Mouse (Mus musculus): Measurements from ENCODE around the gene Bmt2. TPM values are rescaled to one million over a fixed set of nuclear protein-coding genes. Genes with fewer than 3 reads are reported as not detected.
A peak's percentile ranks its signal among the peaks of the same experiment; 100 is the strongest.

Bmt2 gene
- polyA plus RNA-seq, 1 experiment = 0.77 TPM

DNA sequence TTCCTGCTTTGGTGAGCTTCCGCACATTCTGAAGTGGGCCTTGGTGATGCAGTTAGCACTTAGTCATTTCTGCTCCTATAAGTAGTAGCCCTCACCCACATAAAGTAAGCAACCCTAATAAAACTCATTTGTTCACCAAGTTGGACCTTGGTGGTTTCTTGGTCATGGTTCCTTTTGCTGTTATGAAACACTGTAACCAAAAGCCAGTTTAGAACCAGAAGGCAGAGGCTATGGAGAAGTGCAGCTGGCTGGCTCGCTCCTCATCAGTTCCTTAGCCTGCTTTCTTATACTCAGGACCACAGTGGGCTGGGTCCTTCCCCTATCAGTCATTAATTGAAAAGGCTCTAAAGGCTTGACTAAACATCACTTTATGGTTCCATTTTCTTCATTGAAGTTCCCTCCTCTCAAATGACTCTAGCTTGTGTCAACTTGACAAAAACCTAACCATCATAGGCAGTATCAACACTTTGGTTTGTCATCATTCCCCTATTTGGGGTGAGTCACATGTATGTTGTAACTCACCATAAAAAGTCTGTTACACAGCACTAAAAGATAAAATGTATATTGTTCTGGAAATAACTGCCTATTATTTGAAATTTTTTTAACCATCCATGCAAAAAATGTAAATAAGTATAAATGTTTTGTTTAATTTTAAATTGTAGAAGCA lies 6.3 kb upstream of the Bmt2 start:
- Histone ChIP-seq H3K27me3 (ENCODE audit: control insufficient read depth, insufficient read depth, low read length) (no peaks in the 10 kb centered on the region), H3K36me3 (ENCODE audit: control insufficient read depth, insufficient read depth, low read length) (no peaks in the 10 kb centered on the region), H3K27ac (ENCODE audit: insufficient read depth, low read depth, low read length) (no peak overlapping the region), H3K4me1 (ENCODE audit: control insufficient read depth, insufficient read depth, insufficient read length, low read length) (no peaks in the 10 kb centered on the region), H3K4me3 (ENCODE audit: low read depth, low read length) (no peak overlapping the region)
- TF ChIP-seq CTCF (IDR thresholded peaks at IDR 0.05; ENCODE audit: extremely low read depth, insufficient read length, insufficient replicate concordance, low read depth, low read length) = no peak
- TF ChIP-seq POLR2A (IDR thresholded peaks at IDR 0.05; ENCODE audit: low read depth, low read length) = no peak
- WGBS = 99% methylated on average over 2 of the region's 2 CpGs

- peaks cover 2% of the 10 kb centered on the region; the same call in 1 of the 2 replicates for H3K4me1 ChIP-seq (ENCODE audit: control insufficient read depth, insufficient read depth, insufficient read length, low read length)
- peak overlapping the region; percentile 67 for H3K4me3 ChIP-seq (ENCODE audit: low read depth, low read length)
- WGBS = 22% methylated on average over 5 of the region's 5 CpGs
- H3K27ac ChIP-seq (ENCODE audit: insufficient read depth, low read depth, low read length) = no peak overlapping the region
- H3K36me3 ChIP-seq (ENCODE audit: control insufficient read depth, insufficient read depth, low read length) = no peaks in the 10 kb centered on the region
- no peaks in the 10 kb centered on the region for H3K27me3 ChIP-seq (ENCODE audit: control insufficient read depth, insufficient read depth, low read length)
- no peak for TF ChIP-seq CTCF (IDR thresholded peaks at IDR 0.05; ENCODE audit: extremely low read depth, insufficient read length, insufficient replicate concordance, low read depth, low read length)
- TF ChIP-seq POLR2A (IDR thresholded peaks at IDR 0.05; ENCODE audit: low read depth, low read length) = no peak
Measured at GRCm38 (mm10) chr6:13678349-13678748, 583 bp upstream of the Bmt2 start.

- WGBS = under 1% methylated on average over 43 of the region's 43 CpGs
- Histone ChIP-seq H3K27me3 (ENCODE audit: control insufficient read depth, insufficient read depth, low read length) (no peaks in the 10 kb centered on the region), H3K27ac (ENCODE audit: insufficient read depth, low read depth, low read length) (peak overlapping the region; percentile 42; the same call in 1 of the 2 replicates), H3K36me3 (ENCODE audit: control insufficient read depth, insufficient read depth, low read length) (no peaks in the 10 kb centered on the region), H3K4me3 (ENCODE audit: low read depth, low read length) (peak overlapping the region; percentile 87), H3K4me1 (ENCODE audit: control insufficient read depth, insufficient read depth, insufficient read length, low read length) (peaks cover 2% of the 10 kb centered on the region; the same call in 1 of the 2 replicates)
- TF ChIP-seq CTCF (IDR thresholded peaks at IDR 0.05; ENCODE audit: extremely low read depth, insufficient read length, insufficient replicate concordance, low read depth, low read length) (no peak), POLR2A (IDR thresholded peaks at IDR 0.05; ENCODE audit: low read depth, low read length) (no peak)
Measured at GRCm38 (mm10) chr6:13677141-13677761, 515 bp downstream of the Bmt2 start.

- Histone ChIP-seq H3K27me3 (ENCODE audit: control insufficient read depth, insufficient read depth, low read length) (no peaks in the 10 kb centered on the region), H3K4me3 (ENCODE audit: low read depth, low read length) (no peak overlapping the region)
- no peak for TF ChIP-seq POLR2A (IDR thresholded peaks at IDR 0.05; ENCODE audit: low read depth, low read length)
- TF ChIP-seq CTCF (IDR thresholded peaks at IDR 0.05; ENCODE audit: extremely low read depth, insufficient read length, insufficient replicate concordance, low read depth, low read length) = no peak
Measured at GRCm38 (mm10) chr6:13676196-13676595, 1.6 kb downstream of the Bmt2 start.

DNA sequence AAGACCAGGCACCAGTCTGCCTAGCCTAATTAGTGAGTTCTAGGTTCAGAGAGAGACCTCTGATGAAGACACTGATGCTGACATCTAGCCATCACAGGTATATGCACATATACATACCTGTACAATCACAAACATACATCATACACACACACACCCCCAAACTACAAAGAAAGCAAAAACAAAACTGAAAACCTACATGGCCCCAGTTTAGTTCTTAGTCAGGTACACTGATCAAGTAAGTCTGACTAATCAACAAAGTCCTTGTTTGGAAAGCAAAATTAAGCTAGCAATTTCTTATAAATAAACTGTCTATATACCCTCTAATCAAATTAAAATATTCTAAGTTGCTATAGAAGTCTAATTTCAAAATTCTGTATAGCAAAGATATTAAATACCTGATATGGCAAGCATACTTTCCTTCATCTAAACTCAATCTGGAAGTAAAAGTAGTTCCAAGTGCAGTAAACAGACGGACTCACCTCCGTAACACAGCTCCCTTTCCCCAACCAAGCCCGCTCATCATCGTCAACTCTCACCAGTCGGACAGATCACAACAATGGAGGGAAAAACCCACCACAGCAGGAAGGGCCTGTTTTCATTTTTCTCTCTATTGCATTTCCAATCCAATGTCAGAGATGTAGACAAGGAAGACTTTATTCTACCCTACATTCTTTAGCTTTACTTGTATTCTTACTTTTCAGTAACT lies 3.0 kb downstream of the Bmt2 start:
- Histone ChIP-seq H3K4me1 (ENCODE audit: control insufficient read depth, insufficient read depth, insufficient read length, low read length) (peaks cover 2% of the 10 kb centered on the region; the same call in 1 of the 2 replicates), H3K36me3 (ENCODE audit: control insufficient read depth, insufficient read depth, low read length) (no peaks in the 10 kb centered on the region), H3K27ac (ENCODE audit: insufficient read depth, low read depth, low read length) (no peak overlapping the region), H3K4me3 (ENCODE audit: low read depth, low read length) (no peak overlapping the region), H3K27me3 (ENCODE audit: control insufficient read depth, insufficient read depth, low read length) (no peaks in the 10 kb centered on the region)
- TF ChIP-seq CTCF (IDR thresholded peaks at IDR 0.05; ENCODE audit: extremely low read depth, insufficient read length, insufficient replicate concordance, low read depth, low read length) = no peak
- no peak for TF ChIP-seq POLR2A (IDR thresholded peaks at IDR 0.05; ENCODE audit: low read depth, low read length)
- 92% methylated on average over 5 of the region's 5 CpGs for WGBS

More at GRCm38 (mm10) chr6:13676196-13676595, 1.6 kb downstream of the Bmt2 start:
- Histone ChIP-seq H3K36me3 (ENCODE audit: control insufficient read depth, insufficient read depth, low read length) (no peaks in the 10 kb centered on the region), H3K27ac (ENCODE audit: insufficient read depth, low read depth, low read length) (no peak overlapping the region), H3K4me1 (ENCODE audit: control insufficient read depth, insufficient read depth, insufficient read length, low read length) (peaks cover 2% of the 10 kb centered on the region; the same call in 1 of the 2 replicates)

DNA sequence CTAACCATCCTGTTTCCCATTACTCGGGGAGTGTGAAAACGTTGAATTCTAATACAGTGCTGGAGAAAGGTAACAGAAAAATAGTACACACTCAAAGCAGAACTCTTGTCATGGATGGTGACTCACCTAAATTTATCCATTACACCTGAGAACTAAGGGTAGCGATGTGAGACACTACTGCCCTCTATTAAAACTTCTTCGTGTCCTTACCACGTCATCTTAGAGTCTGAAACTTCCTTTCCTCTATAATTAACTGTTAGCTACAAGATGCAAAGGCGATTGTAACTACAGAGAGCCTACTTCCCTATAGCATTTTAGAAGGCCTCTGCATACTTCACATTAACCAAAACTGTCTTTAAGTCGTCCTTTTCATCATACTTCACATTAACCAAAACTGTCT lies 12.1 kb downstream of the Bmt2 start:
- H3K36me3 ChIP-seq (ENCODE audit: control insufficient read depth, insufficient read depth, low read length) = peaks cover 8% of the 10 kb centered on the region
- H3K27me3 ChIP-seq (ENCODE audit: control insufficient read depth, insufficient read depth, low read length) = no peaks in the 10 kb centered on the region
- no peak overlapping the region for H3K27ac ChIP-seq (ENCODE audit: insufficient read depth, low read depth, low read length)
- no peak for TF ChIP-seq CTCF (IDR thresholded peaks at IDR 0.05; ENCODE audit: extremely low read depth, insufficient read length, insufficient replicate concordance, low read depth, low read length)
- TF ChIP-seq POLR2A (IDR thresholded peaks at IDR 0.05; ENCODE audit: low read depth, low read length) = no peak
- no peaks in the 10 kb centered on the region for H3K4me1 ChIP-seq (ENCODE audit: control insufficient read depth, insufficient read depth, insufficient read length, low read length)
- 80% methylated on average over 7 of the region's 7 CpGs for WGBS
- H3K4me3 ChIP-seq (ENCODE audit: low read depth, low read length) = no peak overlapping the region

DNA sequence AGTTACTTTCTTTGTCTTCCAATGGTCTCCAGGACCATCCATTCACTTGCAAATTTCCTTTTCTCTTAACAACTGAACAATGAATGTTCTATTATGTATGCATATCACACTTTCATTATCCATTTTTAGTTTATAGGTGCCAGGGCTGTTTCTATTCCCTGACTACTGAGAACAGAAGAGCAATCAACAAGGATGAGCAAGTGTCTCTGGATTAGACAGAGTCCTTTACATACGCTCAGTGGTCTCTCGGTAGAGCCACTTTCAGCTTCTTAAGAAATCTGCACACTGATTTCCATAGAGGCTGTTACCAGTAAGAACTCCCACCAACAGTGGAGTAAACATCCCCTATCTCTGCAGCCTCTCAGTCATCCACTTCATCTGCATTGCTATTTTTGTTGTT lies 19.8 kb downstream of the Bmt2 start:
- no peak overlapping the region for H3K27ac ChIP-seq (ENCODE audit: insufficient read depth, low read depth, low read length)
- no peaks in the 10 kb centered on the region for H3K4me1 ChIP-seq (ENCODE audit: control insufficient read depth, insufficient read depth, insufficient read length, low read length)
- peaks cover 8% of the 10 kb centered on the region for H3K36me3 ChIP-seq (ENCODE audit: control insufficient read depth, insufficient read depth, low read length)
- 93% methylated on average over 2 of the region's 2 CpGs for WGBS
- no peaks in the 10 kb centered on the region for H3K27me3 ChIP-seq (ENCODE audit: control insufficient read depth, insufficient read depth, low read length)
- H3K4me3 ChIP-seq (ENCODE audit: low read depth, low read length) = no peak overlapping the region
- TF ChIP-seq CTCF (IDR thresholded peaks at IDR 0.05; ENCODE audit: extremely low read depth, insufficient read length, insufficient replicate concordance, low read depth, low read length) = no peak
- TF ChIP-seq POLR2A (IDR thresholded peaks at IDR 0.05; ENCODE audit: low read depth, low read length) = no peak
